Mouse (Mus musculus): ENCODE data around the gene 4931406C07Rik. TPM values are rescaled to one million over a fixed set of nuclear protein-coding genes. Genes with fewer than 3 reads are reported as not detected.

Gene 4931406C07Rik
- polyA plus RNA-seq, 1 experiment = 448 TPM

GRCm38 (mm10) chr9:15237516-15238296, 68.5 kb downstream of the 4931406C07Rik start:
- Histone ChIP-seq H3K4me3 (ENCODE audit: insufficient read depth, low read depth, low read length) (no peak overlapping the region), H3K4me1 (ENCODE audit: control insufficient read depth, insufficient read depth, insufficient read length, low read length) (no peaks in the 10 kb centered on the region), H3K27ac (replicated peaks; ENCODE audit: low read depth, low read length) (no peak overlapping the region)

GRCm38 (mm10) chr9:15235986-15236385, 70.3 kb downstream of the 4931406C07Rik start:
- Histone ChIP-seq H3K4me1 (ENCODE audit: control insufficient read depth, insufficient read depth, insufficient read length, low read length) (no peaks in the 10 kb centered on the region), H3K27ac (replicated peaks; ENCODE audit: low read depth, low read length) (no peak overlapping the region), H3K4me3 (ENCODE audit: insufficient read depth, low read depth, low read length) (no peak overlapping the region)

DNA sequence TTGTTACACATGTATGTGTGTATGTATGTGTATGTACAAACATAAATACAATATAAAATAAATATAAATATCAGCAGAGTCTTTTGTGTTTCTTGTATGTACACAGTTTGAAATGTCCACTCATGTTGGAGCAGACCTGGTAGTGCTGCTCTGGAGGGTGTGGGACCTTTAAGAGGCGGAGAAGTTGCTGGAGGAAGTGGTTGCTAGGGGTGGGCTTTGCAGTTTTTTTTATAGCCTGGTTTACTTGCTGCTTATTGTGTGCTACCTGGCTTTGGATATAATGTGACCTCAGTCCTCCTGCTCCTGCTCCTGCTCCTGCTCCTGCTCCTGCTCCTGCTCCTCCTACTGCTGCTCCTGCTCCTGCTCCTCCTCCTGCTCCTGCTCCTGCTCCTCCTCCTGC, 72.6 kb downstream of the 4931406C07Rik start:
- no peak overlapping the region for H3K27ac ChIP-seq (replicated peaks; ENCODE audit: low read depth, low read length)
- H3K4me1 ChIP-seq (ENCODE audit: control insufficient read depth, insufficient read depth, insufficient read length, low read length) = no peaks in the 10 kb centered on the region
- H3K4me3 ChIP-seq (ENCODE audit: insufficient read depth, low read depth, low read length) = no peak overlapping the region

Other genes with a start within 250 kb of the 4931406C07Rik start
- gene Hephl1, start 194.3 kb downstream of the 4931406C07Rik start, polyA plus RNA-seq (2012; ENCODE audit: insufficient read depth, insufficient read length, missing spikeins) = 1.7 and 2.4 TPM in 2 replicates
- not detected in 2 replicates for gene Vstm5, start 67.4 kb downstream of the 4931406C07Rik start, polyA plus RNA-seq (2012; ENCODE audit: insufficient read depth, insufficient read length, missing spikeins)
- 25.8 and 28.0 TPM in 2 replicates for gene Med17, start 26.5 kb downstream of the 4931406C07Rik start, polyA plus RNA-seq (2012; ENCODE audit: insufficient read depth, insufficient read length, missing spikeins)
- 41.7 and 53.1 TPM in 2 replicates for gene Taf1d, start 234 bp downstream of the 4931406C07Rik start, polyA plus RNA-seq (2012; ENCODE audit: insufficient read depth, insufficient read length, missing spikeins)
- gene Cep295, start 51.3 kb upstream of the 4931406C07Rik start, polyA plus RNA-seq (2012; ENCODE audit: insufficient read depth, insufficient read length, missing spikeins) = 5.1 and 5.7 TPM in 2 replicates
- gene Smco4, start 187.0 kb upstream of the 4931406C07Rik start, polyA plus RNA-seq (2012; ENCODE audit: insufficient read depth, insufficient read length, missing spikeins) = 14.5 and 22.4 TPM in 2 replicates

All from brown adipose tissue, adult 24 weeks (tissue).